ENCODE assay signal across 9 mouse cellular contexts in genomic region chr11:106325566-106326206, GRCm38 (mm10). TPM values are rescaled to one million over a fixed set of nuclear protein-coding genes. Genes with fewer than 3 reads are reported as not detected.
DNase-seq lines count a peak whose midpoint lies in the region; ATAC-seq lines count a peak whose summit lies in the region.
"Had no signal": no experiment of that assay in that cellular context is flagged by ENCODE, and none has a peak within 500 bp of the region (broad histone marks: within the 10 kb centered on the region; RNA-seq: fewer than 3 reads in every experiment).

No protein-coding gene starts in this region.

- no peaks in the 10 kb centered on the region for H3K27me3 ChIP-seq in midbrain, embryonic 10.5 days (ENCODE audit: low read depth, poor library complexity, severe bottlenecking)
- H3K27me3 ChIP-seq in midbrain, embryonic 15.5 days (replicated peaks): no peaks in the 10 kb centered on the region
- H3K27me3 ChIP-seq in intestine, embryonic 15.5 days (replicated peaks): no peaks in the 10 kb centered on the region
- H3K27me3 ChIP-seq: embryonic facial prominence, embryonic 13.5 days had no signal

- peaks cover 32% of the 10 kb centered on the region for H3K4me1 ChIP-seq in midbrain, embryonic 10.5 days
- no peaks in the 10 kb centered on the region for H3K4me1 ChIP-seq in midbrain, embryonic 15.5 days
- 0 out of 2 replicates have a peak, but pooled peaks cover 2% of the 10 kb centered on the region for H3K4me1 ChIP-seq in intestine, embryonic 15.5 days (replicated peaks)

- intact Hi-C loops in left cerebral cortex, postnatal 25 days (cut with DNase I): loop anchor here (1.0 to 2.0 kb wide), 2 partner anchors 22 to 67 kb away; no protein-coding TSS in a partner anchor

- no peak overlapping the region for H3K4me2 ChIP-seq in midbrain, embryonic 15.5 days
- H3K4me2 ChIP-seq in intestine, embryonic 15.5 days (replicated peaks): no peak overlapping the region
- H3K4me2 ChIP-seq: embryonic facial prominence, embryonic 13.5 days had no signal

- peak; percentile 36 for DNase-seq in midbrain, embryonic 10.5 days (ENCODE audit: low spot score)
- peak; percentile 23 for DNase-seq in adrenal gland, adult 8-10 months
- peak; percentile 52 for DNase-seq in embryo, embryonic 9.5 days (ENCODE audit: extremely low spot score)
- DNase-seq in left cerebral cortex, postnatal 25 days (ENCODE audit: low spot score in 2 of 2): peak; percentile 51 to 72
- DNase-seq in ovary, postnatal 14 days (ENCODE audit: low spot score): peak; percentile 67
- peak; percentile 88 for DNase-seq in thymus, postnatal 14 days

- WGBS in midbrain, embryonic 10.5 days: 68% methylated on average over 8 of the region's 8 CpGs
- 74% methylated on average over 8 of the region's 8 CpGs for WGBS in midbrain, embryonic 15.5 days
- 62% methylated on average over 8 of the region's 8 CpGs for WGBS in intestine, embryonic 15.5 days

- H3K9ac ChIP-seq in midbrain, embryonic 15.5 days: no peak overlapping the region
- no peak overlapping the region for H3K9ac ChIP-seq in intestine, embryonic 15.5 days
- H3K9ac ChIP-seq: embryonic facial prominence, embryonic 13.5 days had no signal

- peak overlapping the region; percentile 33; the same call in 1 of the 2 replicates for H3K27ac ChIP-seq in midbrain, embryonic 10.5 days (replicated peaks)
- no peak overlapping the region for H3K27ac ChIP-seq in midbrain, embryonic 15.5 days
- H3K27ac ChIP-seq in intestine, embryonic 15.5 days: no peak overlapping the region
- H3K27ac ChIP-seq: embryonic facial prominence, embryonic 13.5 days had no signal

- ATAC-seq in midbrain, embryonic 15.5 days (replicated peaks): no peak
- peak; percentile 62 for ATAC-seq in intestine, embryonic 15.5 days

- no peak overlapping the region for H3K4me3 ChIP-seq in midbrain, embryonic 10.5 days
- H3K4me3 ChIP-seq in midbrain, embryonic 15.5 days: no peak overlapping the region
- H3K4me3 ChIP-seq in intestine, embryonic 15.5 days (replicated peaks): no peak overlapping the region
- H3K4me3 ChIP-seq: embryonic facial prominence, embryonic 13.5 days had no signal

- H3K36me3 ChIP-seq in midbrain, embryonic 10.5 days: no peaks in the 10 kb centered on the region
- H3K36me3 ChIP-seq in midbrain, embryonic 15.5 days (replicated peaks): no peaks in the 10 kb centered on the region
- no peaks in the 10 kb centered on the region for H3K36me3 ChIP-seq in intestine, embryonic 15.5 days
- H3K36me3 ChIP-seq: embryonic facial prominence, embryonic 13.5 days had no signal

- no peaks in the 10 kb centered on the region for H3K9me3 ChIP-seq in midbrain, embryonic 10.5 days (replicated peaks)
- no peaks in the 10 kb centered on the region for H3K9me3 ChIP-seq in midbrain, embryonic 15.5 days
- H3K9me3 ChIP-seq in intestine, embryonic 15.5 days: no peaks in the 10 kb centered on the region
- H3K9me3 ChIP-seq: embryonic facial prominence, embryonic 13.5 days had no signal

RNA-seq across cellular contexts. Expression of gene Cd79b, which starts 11.1 kb away (rescaled TPM):
- polyA plus RNA-seq in midbrain, embryonic 10.5 days (2016; fragmentation: Nextera tagmentation; extraction: Ambion mirVana): 0.99 TPM in 2 replicates
- 1.1 and 1.4 TPM in 2 replicates for polyA plus RNA-seq in midbrain, embryonic 15.5 days (2015; fragmentation: Nextera tagmentation; extraction: Ambion mirVana)
- 1 to 10 TPM; 1.2 to 2.3 (median 1.6) TPM for total RNA-seq in adrenal gland, adult 8-10 months (2022)
- 2.9 and 3.0 TPM in 2 replicates for polyA plus RNA-seq in intestine, embryonic 15.5 days (2015; fragmentation: Nextera tagmentation; extraction: Ambion mirVana)
- total RNA-seq in left cerebral cortex, postnatal 25 days (2021): under 1 TPM in 1 of 2 experiments, not detected in 1; 0.32 TPM

RNA-seq across cellular contexts. Expression of gene Gh, which starts 24.0 kb away (rescaled TPM):
- not detected in 2 replicates for polyA plus RNA-seq in midbrain, embryonic 10.5 days (2016; fragmentation: Nextera tagmentation; extraction: Ambion mirVana)
- polyA plus RNA-seq in midbrain, embryonic 15.5 days (2015; fragmentation: Nextera tagmentation; extraction: Ambion mirVana): not detected in 2 replicates
- not detected for total RNA-seq in adrenal gland, adult 8-10 months (2022)
- polyA plus RNA-seq in intestine, embryonic 15.5 days (2015; fragmentation: Nextera tagmentation; extraction: Ambion mirVana): not detected in 2 replicates
- total RNA-seq in left cerebral cortex, postnatal 25 days (2021): not detected
- polyA plus RNA-seq: embryonic facial prominence, embryonic 13.5 days had no signal

RNA-seq across cellular contexts. Expression of gene Scn4a, which starts 27.4 kb away (rescaled TPM):
- 0.10 and 0.15 TPM in 2 replicates for polyA plus RNA-seq in midbrain, embryonic 10.5 days (2016; fragmentation: Nextera tagmentation; extraction: Ambion mirVana)
- not detected in 2 replicates for polyA plus RNA-seq in midbrain, embryonic 15.5 days (2015; fragmentation: Nextera tagmentation; extraction: Ambion mirVana)
- total RNA-seq in adrenal gland, adult 8-10 months (2022): under 1 TPM in 3 of 4 experiments, not detected in 1; 0.06 to 0.43 (median 0.07) TPM
- polyA plus RNA-seq in intestine, embryonic 15.5 days (2015; fragmentation: Nextera tagmentation; extraction: Ambion mirVana): 0.03 and 0.05 TPM in 2 replicates
- not detected for total RNA-seq in left cerebral cortex, postnatal 25 days (2021)

RNA-seq across cellular contexts. Expression of gene Prr29, which starts 39.6 kb away (rescaled TPM):
- 0.10 TPM in 1 of 2 replicates, not detected in the other for polyA plus RNA-seq in midbrain, embryonic 10.5 days (2016; fragmentation: Nextera tagmentation; extraction: Ambion mirVana)
- not detected in 2 replicates for polyA plus RNA-seq in midbrain, embryonic 15.5 days (2015; fragmentation: Nextera tagmentation; extraction: Ambion mirVana)
- under 1 TPM in 1 of 4 experiments, not detected in 3; 0.65 TPM for total RNA-seq in adrenal gland, adult 8-10 months (2022)
- 0.34 and 0.69 TPM in 2 replicates for polyA plus RNA-seq in intestine, embryonic 15.5 days (2015; fragmentation: Nextera tagmentation; extraction: Ambion mirVana)
- not detected for total RNA-seq in left cerebral cortex, postnatal 25 days (2021)
- polyA plus RNA-seq: embryonic facial prominence, embryonic 13.5 days had no signal

RNA-seq across cellular contexts. Expression of gene Tcam1, which starts 49.2 kb away (rescaled TPM):
- polyA plus RNA-seq in midbrain, embryonic 10.5 days (2016; fragmentation: Nextera tagmentation; extraction: Ambion mirVana): 0.06 and 0.15 TPM in 2 replicates
- 0.12 and 0.20 TPM in 2 replicates for polyA plus RNA-seq in midbrain, embryonic 15.5 days (2015; fragmentation: Nextera tagmentation; extraction: Ambion mirVana)
- total RNA-seq in adrenal gland, adult 8-10 months (2022): under 1 TPM in 3 of 4 experiments, not detected in 1; 0.15 to 0.19 (median 0.17) TPM
- polyA plus RNA-seq in intestine, embryonic 15.5 days (2015; fragmentation: Nextera tagmentation; extraction: Ambion mirVana): 0.31 and 0.33 TPM in 2 replicates
- total RNA-seq in left cerebral cortex, postnatal 25 days (2021): under 1 TPM; 0.18 to 0.34 TPM

Comparison
In these comparisons a context has a peak if more than half of its experiments do, and no peak if none do; other contexts are left out.
1. DNase-seq: peak in every context shown above with its lines; median percentile 88 in thymus, postnatal 14 days; 67 in ovary, postnatal 14 days; 62 in left cerebral cortex, postnatal 25 days; 52 in embryo, embryonic 9.5 days; 36 in midbrain, embryonic 10.5 days; 23 in adrenal gland, adult 8-10 months.